Mouse (Mus musculus): ENCODE data around the gene Cpne6.

DNA sequence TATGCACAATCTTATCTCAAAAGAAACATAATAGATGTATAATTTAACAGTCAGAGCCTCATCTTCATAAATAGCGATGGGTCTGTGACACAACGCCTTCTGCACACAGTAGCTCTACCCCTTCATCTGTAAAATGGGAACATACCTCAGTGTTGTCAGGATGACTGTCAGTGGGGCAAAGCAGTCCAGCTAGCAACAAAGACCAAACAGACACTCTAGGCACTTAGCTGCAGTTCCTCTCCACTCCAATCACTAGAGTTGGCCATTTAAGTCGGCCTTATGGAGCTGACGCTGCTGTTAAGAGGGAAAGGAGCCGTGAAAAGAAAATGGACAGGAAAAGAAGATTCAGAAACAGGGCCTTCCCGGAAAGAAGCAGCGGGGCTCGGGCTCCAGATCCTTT is 41.5 kb downstream of the Cpne6 start:
- TF ChIP-seq GATA1 (IDR thresholded peaks at IDR 0.05; ENCODE audit: borderline replicate concordance, low read length) (no peak), FLI1 (IDR thresholded peaks at IDR 0.05; ENCODE audit: low read length) (no peak)
